Mouse (Mus musculus) G1E (cell line): Measurements from ENCODE around the gene Gmpr.

Experiments used
- CTCF ChIP-seq: IDR thresholded peaks from 2 replicates; pipeline ENCODE4 v1.5.1; 2012; ENCODE audit warnings: low read depth, low read length, inconsistent platforms, mixed read lengths
- GATA1 ChIP-seq: IDR thresholded peaks from 2 replicates; pipeline ENCODE4 v1.6.1; 2012; ENCODE audit warnings: borderline replicate concordance, low read length, inconsistent platforms, mixed read lengths

- TF ChIP-seq CTCF (no peak), GATA1 (no peak)
These were observed 46.4 kb downstream of the Gmpr start for GRCm38 (mm10) chr13:45553674-45554073.
